Mouse (Mus musculus) heart, embryonic 14.5 days (tissue): Measurements from ENCODE around the gene Kif26b. TPM values are rescaled to one million over a fixed set of nuclear protein-coding genes. Genes with fewer than 3 reads are reported as not detected.

Experiments used
- ATAC-seq: fragments of 200-750 bp; cut with Nextera tagmentation; 2 replicates; pipeline ENCODE4 v1.8.0; 2017; ENCODE audit warnings: low read depth, moderate TSS enrichment; ENCODE audit not compliant: insufficient number of reproducible peaks, insufficient read depth, low FRiP score
- H3K27ac ChIP-seq, 2 experiments: fragments of 200-500 bp in 1 of 2; fragments of 300-500 bp in 1 of 2; sonication (generic) in 1 of 2; replicated peaks in 1 of 2; 2 replicates each; pipeline ENCODE4 v1.5.1; 2012 to 2014; ENCODE audit warnings: low read depth in 2 of 2, low read length in 2 of 2, control low read depth in 1 of 2, mild to moderate bottlenecking in 1 of 2, mixed read lengths in 1 of 2; ENCODE audit not compliant: control insufficient read depth in 1 of 2, insufficient read depth in 1 of 2
- H3K27me3 ChIP-seq: fragments of 300-500 bp; sonication (generic); 2 replicates; pipeline ENCODE4 v1.6.1; 2014; ENCODE audit warnings: mild to moderate bottlenecking, low read length, control low read depth; ENCODE audit not compliant: control insufficient read depth, insufficient read depth
- H3K36me3 ChIP-seq: fragments of 300-500 bp; sonication (generic); 2 replicates; pipeline ENCODE4 v1.6.1; 2014; ENCODE audit warnings: mild to moderate bottlenecking, control low read depth, low read length, mixed read lengths; ENCODE audit not compliant: control insufficient read depth, insufficient read depth
- H3K4me1 ChIP-seq, 2 experiments: fragments of 200-500 bp in 1 of 2; fragments of 300-500 bp in 1 of 2; sonication (generic) in 1 of 2; 2 replicates each; pipeline ENCODE4 v1.6.1; 2012 to 2014; ENCODE audit warnings: low read length in 2 of 2, control low read depth in 1 of 2, mixed read lengths in 1 of 2; ENCODE audit not compliant: control insufficient read depth in 2 of 2, insufficient read depth in 2 of 2
- H3K4me2 ChIP-seq: fragments of 300-500 bp; sonication (generic); 2 replicates; pipeline ENCODE4 v1.6.1; 2014; ENCODE audit warnings: mild to moderate bottlenecking, low read length
- H3K4me3 ChIP-seq, 2 experiments: fragments of 200-500 bp in 1 of 2; fragments of 300-500 bp in 1 of 2; sonication (generic) in 1 of 2; 2 replicates each; pipeline ENCODE4 v1.5.1; 2012 to 2014; ENCODE audit warnings: low read length in 2 of 2, mild to moderate bottlenecking in 2 of 2, control low read depth in 1 of 2, low read depth in 1 of 2, moderate library complexity in 1 of 2; ENCODE audit not compliant: control insufficient read depth in 1 of 2, insufficient read depth in 1 of 2
- H3K9ac ChIP-seq: fragments of 300-500 bp; sonication (generic); 2 replicates; pipeline ENCODE4 v1.6.1; 2014; ENCODE audit warnings: mild to moderate bottlenecking, low read length
- H3K9me3 ChIP-seq: fragments of 300-500 bp; sonication (generic); 2 replicates; pipeline ENCODE4 v1.6.1; 2016; ENCODE audit warnings: low read length, control low read depth; ENCODE audit not compliant: control insufficient read depth
- WGBS: fragments of 180-500 bp; shearing (Covaris S2); extraction: QIAGEN DNeasy Blood & Tissue Kit; methylation state at CpG from one replicate; pipeline ENCODE4 v1.1.7; 2014; 5-methylcytosine and 5-hydroxymethylcytosine counted together
- polyA plus RNA-seq: library from polyadenylated mRNA; unstranded; fragments of >200 nt; fragmentation: Nextera tagmentation; extraction: Ambion mirVana; gene quantifications from 2 replicates; pipeline ENCODE4 v1.2.1, GENCODE M21; 2014

Kif26b gene
- polyA plus RNA-seq, 1 experiment from 2014 or later = 14.4 TPM

- no peak for ATAC-seq
- 75% methylated on average over 9 of the region's 9 CpGs for WGBS
- Histone ChIP-seq H3K27me3 (no peaks in the 10 kb centered on the region), H3K4me2 (no peak overlapping the region), H3K36me3 (no peaks in the 10 kb centered on the region), H3K9me3 (no peaks in the 10 kb centered on the region), H3K4me1 (peaks cover 19 to 28% of the 10 kb centered on the region in 2 experiments), H3K4me3 (no peak overlapping the region), H3K9ac (no peak overlapping the region), H3K27ac (no peak overlapping the region)
Observed at GRCm38 (mm10) chr1:178835805-178836204, 306.9 kb downstream of the Kif26b start.

DNA sequence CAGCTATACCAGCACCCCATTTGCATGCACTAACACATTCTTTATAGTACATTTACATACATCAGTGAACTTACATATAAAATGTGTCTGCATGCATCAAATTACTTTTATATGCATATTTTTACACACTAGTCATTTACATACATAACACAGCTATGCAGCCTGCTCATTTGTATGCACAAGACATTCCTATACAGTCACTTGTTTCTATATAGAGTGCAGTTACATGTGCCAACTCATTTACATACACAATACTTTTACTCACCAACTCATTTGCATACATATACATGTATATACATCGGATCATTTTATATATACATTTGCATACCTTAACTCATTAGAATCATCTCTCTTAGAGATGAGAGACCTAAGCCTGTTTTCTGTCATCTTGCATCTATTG is 308.1 kb downstream of the Kif26b start:
- Histone ChIP-seq H3K9ac (no peak overlapping the region), H3K4me1 (peaks cover 19 to 30% of the 10 kb centered on the region in 2 experiments), H3K4me3 (no peak overlapping the region), H3K4me2 (no peak overlapping the region), H3K9me3 (no peaks in the 10 kb centered on the region), H3K27ac (no peak overlapping the region), H3K36me3 (no peaks in the 10 kb centered on the region), H3K27me3 (no peaks in the 10 kb centered on the region)
- no peak for ATAC-seq
- WGBS = 87% methylated on average over 1 of the region's 1 CpGs

GRCm38 (mm10) chr1:178838696-178839320 is 309.9 kb downstream of the Kif26b start:
- Histone ChIP-seq H3K4me2 (0 out of 2 replicates have a peak overlapping the region, but pooled peaks have one; percentile 1), H3K27ac (peak overlapping the region; percentile 34 to 82), H3K4me3 (no peak overlapping the region), H3K4me1 (peaks cover 17 to 30% of the 10 kb centered on the region in 2 experiments), H3K36me3 (no peaks in the 10 kb centered on the region), H3K9ac (0 out of 2 replicates have a peak overlapping the region, but pooled peaks have one; percentile 1), H3K9me3 (no peaks in the 10 kb centered on the region), H3K27me3 (no peaks in the 10 kb centered on the region)
- WGBS = 19% methylated on average over 10 of the region's 10 CpGs
- peak; percentile 34; the same call in 1 of the 2 replicates for ATAC-seq

- no peak for ATAC-seq
- Histone ChIP-seq H3K9me3 (no peaks in the 10 kb centered on the region), H3K9ac (no peak overlapping the region), H3K27ac (no peak overlapping the region), H3K27me3 (no peaks in the 10 kb centered on the region), H3K36me3 (no peaks in the 10 kb centered on the region), H3K4me3 (no peak overlapping the region), H3K4me1 (peaks cover 17 to 30% of the 10 kb centered on the region in 2 experiments), H3K4me2 (no peak overlapping the region)
- 29% methylated on average over 7 of the region's 7 CpGs for WGBS
Observed at GRCm38 (mm10) chr1:178840311-178840710, 311.4 kb downstream of the Kif26b start.

- H3K4me2 ChIP-seq = no peak overlapping the region
- no peak overlapping the region for H3K9ac ChIP-seq
- no peaks in the 10 kb centered on the region for H3K36me3 ChIP-seq
- no peaks in the 10 kb centered on the region for H3K27me3 ChIP-seq
- 70% methylated on average over 6 of the region's 6 CpGs for WGBS
- H3K4me1 ChIP-seq = peaks cover 2 to 18% of the 10 kb centered on the region in 2 experiments; a peak in 3 of 4 replicates
- no peak overlapping the region for H3K4me3 ChIP-seq
- no peak for ATAC-seq
- H3K27ac ChIP-seq = no peak overlapping the region
- H3K9me3 ChIP-seq = no peaks in the 10 kb centered on the region
Observed at GRCm38 (mm10) chr1:178844839-178845238, 315.9 kb downstream of the Kif26b start.

DNA sequence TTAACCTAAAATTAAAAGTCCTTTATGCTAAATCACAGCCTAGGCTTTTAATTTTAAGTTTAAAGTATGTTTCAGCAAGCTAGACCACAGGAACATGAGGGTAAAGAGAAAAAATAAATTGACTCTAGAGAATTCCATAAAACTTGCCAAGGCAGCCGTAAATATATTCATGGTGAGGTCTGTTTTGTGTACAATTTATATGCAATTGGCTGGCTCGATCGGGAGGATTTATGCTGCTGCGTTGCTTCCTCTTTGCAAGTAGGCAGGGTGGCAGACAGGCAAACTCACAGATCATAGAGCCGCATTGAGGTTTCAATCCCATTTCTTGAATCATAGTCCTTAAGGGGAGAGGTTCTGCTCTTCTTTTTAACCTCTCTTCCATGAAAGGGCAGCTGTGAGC is 318.6 kb downstream of the Kif26b start:
- WGBS = 90% methylated on average over 5 of the region's 5 CpGs
- Histone ChIP-seq H3K27me3 (no peaks in the 10 kb centered on the region), H3K9ac (no peak overlapping the region), H3K27ac (no peak overlapping the region), H3K9me3 (no peaks in the 10 kb centered on the region), H3K4me1 (peaks cover 0 to 7% of the 10 kb centered on the region in 2 experiments; a peak in 2 of 4 replicates), H3K4me3 (no peak overlapping the region), H3K4me2 (no peak overlapping the region), H3K36me3 (no peaks in the 10 kb centered on the region)
- no peak for ATAC-seq

DNA sequence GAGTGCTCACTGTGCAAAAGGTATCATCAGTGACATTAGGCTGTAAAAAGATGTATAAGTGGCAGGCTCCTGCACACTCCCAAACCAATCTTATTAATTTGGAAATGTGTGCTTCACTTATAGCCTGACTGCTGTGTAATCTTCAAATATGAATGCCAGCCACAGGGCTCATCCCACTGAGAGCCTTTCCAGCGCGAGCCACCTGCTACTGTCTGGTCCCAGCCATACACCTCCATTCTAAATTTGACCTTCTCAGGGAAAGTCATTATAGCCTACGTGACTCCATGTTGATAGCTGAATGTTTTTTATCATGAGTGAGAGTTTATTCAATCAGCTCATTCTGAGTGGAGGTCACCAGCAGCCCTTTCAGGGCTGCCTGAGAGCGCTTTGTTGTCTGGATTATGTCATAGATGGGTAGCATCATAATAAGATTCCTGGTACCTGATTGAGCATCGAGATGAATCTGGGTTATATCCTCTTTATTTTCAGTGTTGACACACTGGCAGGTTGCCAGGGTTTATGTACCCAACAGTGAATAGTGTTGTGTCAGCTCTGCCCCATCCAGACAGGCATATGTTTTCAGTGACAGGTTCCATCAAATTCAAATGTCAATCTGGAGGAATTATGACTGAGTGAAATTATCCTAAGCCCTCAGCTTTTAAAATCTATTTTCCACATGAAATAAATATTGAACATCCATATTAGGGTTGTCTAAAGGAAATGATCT is 319.6 kb downstream of the Kif26b start:
- ATAC-seq = no peak
- Histone ChIP-seq H3K27me3 (no peaks in the 10 kb centered on the region), H3K9ac (no peak overlapping the region), H3K9me3 (no peaks in the 10 kb centered on the region), H3K4me2 (no peak overlapping the region), H3K36me3 (no peaks in the 10 kb centered on the region), H3K4me3 (no peak overlapping the region), H3K27ac (no peak overlapping the region), H3K4me1 (peaks cover 0 to 7% of the 10 kb centered on the region in 2 experiments; a peak in 2 of 4 replicates)
- 54% methylated on average over 5 of the region's 5 CpGs for WGBS
